Mouse (Mus musculus) hindbrain, embryonic 12.5 days (tissue): ENCODE results near the gene Dpp6. TPM values are rescaled to one million over a fixed set of nuclear protein-coding genes. Genes with fewer than 3 reads are reported as not detected.
A peak's percentile ranks its signal among the peaks of the same experiment; 100 is the strongest.

Experiments used
- ATAC-seq: fragments of 200-750 bp; cut with Nextera tagmentation; 2 replicates; pipeline ENCODE4 v1.8.0; 2017; ENCODE audit warnings: moderate TSS enrichment; ENCODE audit not compliant: low FRiP score
- H3K27ac ChIP-seq: fragments of 300-500 bp; sonication (generic); 2 replicates; pipeline ENCODE4 v1.5.1; 2016; ENCODE audit warnings: mild to moderate bottlenecking
- H3K27me3 ChIP-seq: fragments of 300-500 bp; sonication (generic); 2 replicates; pipeline ENCODE4 v1.6.1; 2016; ENCODE audit warnings: mild to moderate bottlenecking
- H3K36me3 ChIP-seq: fragments of 300-500 bp; sonication (generic); 2 replicates; pipeline ENCODE4 v1.6.1; 2016; ENCODE audit warnings: mild to moderate bottlenecking
- H3K4me1 ChIP-seq: fragments of 300-500 bp; sonication (generic); 2 replicates; pipeline ENCODE4 v1.6.1; 2016
- H3K4me2 ChIP-seq: fragments of 300-500 bp; sonication (generic); replicated peaks from 2 replicates; pipeline ENCODE4 v1.6.1; 2016; ENCODE audit warnings: mild to moderate bottlenecking
- H3K4me3 ChIP-seq: fragments of 300-500 bp; sonication (generic); 2 replicates; pipeline ENCODE4 v1.5.1; 2016; ENCODE audit warnings: mild to moderate bottlenecking
- H3K9ac ChIP-seq: fragments of 300-500 bp; sonication (generic); 2 replicates; pipeline ENCODE4 v1.6.1; 2016; ENCODE audit warnings: mild to moderate bottlenecking, moderate library complexity
- H3K9me3 ChIP-seq: fragments of 300-500 bp; sonication (generic); replicated peaks from 2 replicates; pipeline ENCODE4 v1.6.1; 2016; ENCODE audit warnings: mild to moderate bottlenecking
- WGBS: fragments of 180-500 bp; shearing (Covaris S2); methylation state at CpG from one replicate; pipeline ENCODE4 v1.1.7; 2016; 5-methylcytosine and 5-hydroxymethylcytosine counted together
- polyA plus RNA-seq: library from polyadenylated mRNA; unstranded; fragments of >200 nt; fragmentation: Nextera tagmentation; extraction: Ambion mirVana; gene quantifications from 2 replicates; pipeline ENCODE4 v1.2.1, GENCODE M21; 2016

Dpp6 gene
- polyA plus RNA-seq, 1 experiment from 2014 or later = 27.2 TPM

- H3K4me3 ChIP-seq = no peak overlapping the region
- no peak overlapping the region for H3K9ac ChIP-seq
- no peak overlapping the region for H3K27ac ChIP-seq
- 85% methylated on average over 3 of the region's 3 CpGs for WGBS
- no peak overlapping the region for H3K4me2 ChIP-seq
- H3K9me3 ChIP-seq = no peaks in the 10 kb centered on the region
- ATAC-seq = no peak
- H3K4me1 ChIP-seq = no peaks in the 10 kb centered on the region
- H3K36me3 ChIP-seq = no peaks in the 10 kb centered on the region
- H3K27me3 ChIP-seq = no peaks in the 10 kb centered on the region
These were observed 430.8 kb downstream of the Dpp6 start for GRCm38 (mm10) chr5:27247793-27248192.

GRCm38 (mm10) chr5:27248685-27249084, 431.7 kb downstream of the Dpp6 start:
- Histone ChIP-seq H3K36me3 (no peaks in the 10 kb centered on the region), H3K4me2 (no peak overlapping the region), H3K4me3 (no peak overlapping the region), H3K27ac (no peak overlapping the region), H3K27me3 (no peaks in the 10 kb centered on the region), H3K9ac (no peak overlapping the region), H3K4me1 (no peaks in the 10 kb centered on the region), H3K9me3 (no peaks in the 10 kb centered on the region)
- no peak for ATAC-seq
- 73% methylated on average over 2 of the region's 2 CpGs for WGBS

- H3K4me2 ChIP-seq = no peak overlapping the region
- H3K9ac ChIP-seq = no peak overlapping the region
- H3K4me3 ChIP-seq = no peak overlapping the region
- ATAC-seq = no peak
- H3K4me1 ChIP-seq = no peaks in the 10 kb centered on the region
- H3K36me3 ChIP-seq = no peaks in the 10 kb centered on the region
- no peak overlapping the region for H3K27ac ChIP-seq
- no peaks in the 10 kb centered on the region for H3K27me3 ChIP-seq
- no peaks in the 10 kb centered on the region for H3K9me3 ChIP-seq
- 49% methylated on average over 4 of the region's 4 CpGs for WGBS
These were observed 432.9 kb downstream of the Dpp6 start for GRCm38 (mm10) chr5:27249951-27250350.

- no peaks in the 10 kb centered on the region for H3K4me1 ChIP-seq
- no peak overlapping the region for H3K27ac ChIP-seq
- ATAC-seq = no peak
- 94% methylated on average over 3 of the region's 3 CpGs for WGBS
- no peak overlapping the region for H3K4me2 ChIP-seq
- no peaks in the 10 kb centered on the region for H3K36me3 ChIP-seq
- H3K9ac ChIP-seq = no peak overlapping the region
- H3K9me3 ChIP-seq = no peaks in the 10 kb centered on the region
- no peaks in the 10 kb centered on the region for H3K27me3 ChIP-seq
- H3K4me3 ChIP-seq = no peak overlapping the region
These were observed 433.9 kb downstream of the Dpp6 start for GRCm38 (mm10) chr5:27250906-27251305.

GRCm38 (mm10) chr5:27251361-27251760, 434.4 kb downstream of the Dpp6 start:
- Histone ChIP-seq H3K4me2 (no peak overlapping the region), H3K9me3 (no peaks in the 10 kb centered on the region), H3K36me3 (no peaks in the 10 kb centered on the region), H3K4me3 (no peak overlapping the region), H3K27ac (no peak overlapping the region), H3K27me3 (no peaks in the 10 kb centered on the region), H3K9ac (no peak overlapping the region), H3K4me1 (no peaks in the 10 kb centered on the region)
- no peak for ATAC-seq

GRCm38 (mm10) chr5:27255247-27255646, 438.2 kb downstream of the Dpp6 start:
- H3K9me3 ChIP-seq = no peaks in the 10 kb centered on the region
- ATAC-seq = no peak
- H3K9ac ChIP-seq = no peak overlapping the region
- no peaks in the 10 kb centered on the region for H3K27me3 ChIP-seq
- H3K36me3 ChIP-seq = no peaks in the 10 kb centered on the region
- no peak overlapping the region for H3K4me2 ChIP-seq
- 92% methylated on average over 2 of the region's 2 CpGs for WGBS
- H3K27ac ChIP-seq = no peak overlapping the region
- no peak overlapping the region for H3K4me3 ChIP-seq
- H3K4me1 ChIP-seq = no peaks in the 10 kb centered on the region

GRCm38 (mm10) chr5:27258636-27259035, 441.6 kb downstream of the Dpp6 start:
- H3K9ac ChIP-seq = no peak overlapping the region
- no peak for ATAC-seq
- 90% methylated on average over 3 of the region's 3 CpGs for WGBS
- H3K9me3 ChIP-seq = no peaks in the 10 kb centered on the region
- no peak overlapping the region for H3K4me2 ChIP-seq
- H3K36me3 ChIP-seq = no peaks in the 10 kb centered on the region
- H3K4me3 ChIP-seq = no peak overlapping the region
- H3K27ac ChIP-seq = no peak overlapping the region
- peaks cover 19% of the 10 kb centered on the region for H3K4me1 ChIP-seq
- H3K27me3 ChIP-seq = no peaks in the 10 kb centered on the region

- Histone ChIP-seq H3K9ac (peak overlapping the region; percentile 69), H3K4me3 (peak overlapping the region; percentile 40), H3K4me1 (peaks cover 27% of the 10 kb centered on the region), H3K4me2 (peak overlapping the region; percentile 58), H3K27me3 (no peaks in the 10 kb centered on the region), H3K27ac (peak overlapping the region; percentile 85), H3K36me3 (no peaks in the 10 kb centered on the region), H3K9me3 (no peaks in the 10 kb centered on the region)
- ATAC-seq = peak; percentile 95
- 7% methylated on average over 27 of the region's 27 CpGs for WGBS
These were observed 445.0 kb downstream of the Dpp6 start for GRCm38 (mm10) chr5:27261746-27262727.

GRCm38 (mm10) chr5:27262751-27263150, 445.7 kb downstream of the Dpp6 start:
- H3K4me1 ChIP-seq = peaks cover 27% of the 10 kb centered on the region
- H3K36me3 ChIP-seq = no peaks in the 10 kb centered on the region
- no peaks in the 10 kb centered on the region for H3K27me3 ChIP-seq
- peak overlapping the region; percentile 69 for H3K9ac ChIP-seq
- no peaks in the 10 kb centered on the region for H3K9me3 ChIP-seq
- ATAC-seq = peak; percentile 4; the same call in 1 of the 2 replicates
- H3K27ac ChIP-seq = peak overlapping the region; percentile 85
- H3K4me2 ChIP-seq = peak overlapping the region; percentile 58
- H3K4me3 ChIP-seq = peak overlapping the region; percentile 40
- WGBS = 40% methylated on average over 1 of the region's 1 CpGs

- no peaks in the 10 kb centered on the region for H3K27me3 ChIP-seq
- H3K27ac ChIP-seq = no peak overlapping the region
- no peak for ATAC-seq
- H3K9me3 ChIP-seq = no peaks in the 10 kb centered on the region
- H3K36me3 ChIP-seq = no peaks in the 10 kb centered on the region
- H3K9ac ChIP-seq = no peak overlapping the region
- H3K4me1 ChIP-seq = peaks cover 30% of the 10 kb centered on the region
- H3K4me2 ChIP-seq = no peak overlapping the region; the same call in 1 of the 2 replicates
- WGBS = 84% methylated on average over 3 of the region's 3 CpGs
- H3K4me3 ChIP-seq = no peak overlapping the region
These were observed 448.3 kb downstream of the Dpp6 start for GRCm38 (mm10) chr5:27265281-27265680.

GRCm38 (mm10) chr5:27271336-27271735, 454.3 kb downstream of the Dpp6 start:
- Histone ChIP-seq H3K9ac (no peak overlapping the region), H3K4me1 (0 out of 2 replicates have a peak, but pooled peaks cover 3% of the 10 kb centered on the region), H3K27me3 (no peaks in the 10 kb centered on the region), H3K4me3 (no peak overlapping the region), H3K4me2 (no peak overlapping the region), H3K27ac (no peak overlapping the region), H3K36me3 (no peaks in the 10 kb centered on the region), H3K9me3 (no peaks in the 10 kb centered on the region)
- ATAC-seq = no peak
- WGBS = 79% methylated on average over 4 of the region's 4 CpGs

- no peak overlapping the region for H3K27ac ChIP-seq
- H3K9me3 ChIP-seq = no peaks in the 10 kb centered on the region
- WGBS = 71% methylated on average over 8 of the region's 8 CpGs
- no peak overlapping the region for H3K9ac ChIP-seq
- no peaks in the 10 kb centered on the region for H3K4me1 ChIP-seq
- no peak overlapping the region for H3K4me2 ChIP-seq
- ATAC-seq = no peak
- H3K4me3 ChIP-seq = no peak overlapping the region
- H3K36me3 ChIP-seq = no peaks in the 10 kb centered on the region
- no peaks in the 10 kb centered on the region for H3K27me3 ChIP-seq
These were observed 457.9 kb downstream of the Dpp6 start for GRCm38 (mm10) chr5:27274781-27275395.
